ENCODE assay signal across 24 mouse cellular contexts in the genomic region with DNA sequence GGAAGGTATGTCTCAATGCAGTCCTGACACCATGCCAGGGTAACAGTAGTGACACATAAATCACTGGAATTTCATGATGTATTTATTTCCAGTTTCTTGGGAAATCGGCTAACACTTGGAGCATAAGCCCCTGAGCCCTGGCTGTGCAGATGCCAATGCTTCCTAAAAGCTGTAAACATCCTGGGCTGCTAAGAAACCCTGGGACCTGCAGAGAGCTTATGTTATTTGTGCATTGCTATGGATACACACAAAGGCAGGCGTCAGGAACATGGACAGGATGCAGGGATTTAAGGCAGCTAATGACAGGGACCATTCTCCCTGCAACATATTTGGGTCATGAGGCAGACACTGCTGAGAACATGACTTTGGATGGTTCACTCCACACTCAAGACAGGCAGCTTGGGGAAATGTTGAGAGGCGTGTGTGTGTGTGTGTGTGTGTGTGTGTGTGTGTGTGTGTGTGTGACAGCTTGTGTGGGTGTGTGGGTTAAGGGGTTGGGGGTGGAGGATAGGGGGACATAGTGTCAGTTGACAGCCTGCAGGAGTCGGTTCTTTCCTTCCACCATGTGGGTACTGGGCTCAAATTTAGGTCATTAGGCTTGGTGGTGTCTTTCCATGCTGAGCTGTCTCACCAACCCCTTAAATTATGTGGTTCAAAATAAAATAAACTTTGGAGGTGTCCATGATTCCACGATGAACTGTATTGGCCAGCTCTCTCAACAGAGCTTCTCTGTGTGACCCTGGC. TPM values are rescaled to one million over a fixed set of nuclear protein-coding genes. Genes with fewer than 3 reads are reported as not detected.
"Had no signal": no experiment of that assay in that cellular context is flagged by ENCODE, and none has a peak within 500 bp of the region (broad histone marks: within the 10 kb centered on the region; RNA-seq: fewer than 3 reads in every experiment).

No protein-coding gene starts in this region.

RNA-seq across cellular contexts. Expression of a gene that starts 15.7 kb away (rescaled TPM):
- polyA plus RNA-seq: heart, embryonic 10.5 days; heart, embryonic 11.5 days; heart, embryonic 12.5 days; heart, embryonic 13.5 days; heart, embryonic 14.5 days; heart, embryonic 15.5 days; hindbrain, embryonic 10.5 days; hindbrain, embryonic 11.5 days; hindbrain, embryonic 12.5 days; hindbrain, embryonic 13.5 days; hindbrain, embryonic 14.5 days; hindbrain, embryonic 15.5 days; hindbrain, embryonic 16.5 days; inflammation-experienced regulatory T-cells, adult 6 months; intestine, embryonic 14.5 days; intestine, embryonic 15.5 days; kidney, embryonic 16.5 days had no signal

RNA-seq across cellular contexts. Expression of a gene that starts 19.5 kb away (rescaled TPM):
- polyA plus RNA-seq: heart, embryonic 10.5 days; heart, embryonic 11.5 days; heart, embryonic 12.5 days; heart, embryonic 14.5 days; heart, embryonic 15.5 days; heart, embryonic 16.5 days; hindbrain, embryonic 10.5 days; hindbrain, embryonic 11.5 days; hindbrain, embryonic 12.5 days; hindbrain, embryonic 13.5 days; hindbrain, embryonic 14.5 days; hindbrain, embryonic 15.5 days; hindbrain, embryonic 16.5 days; hindbrain, postnatal 0 days; inflammation-experienced regulatory T-cells, adult 6 months; intestine, embryonic 14.5 days; intestine, postnatal 0 days; kidney, adult 2 months; kidney, embryonic 15.5 days; kidney, embryonic 16.5 days; kidney, postnatal 0 days had no signal

RNA-seq across cellular contexts. Expression of a gene that starts 59.8 kb away (rescaled TPM):
- polyA plus RNA-seq: inflammation-experienced regulatory T-cells, adult 6 months; kidney, adult 2 months; large intestine, adult 2 months had no signal
